Mouse (Mus musculus) heart, adult 2 months (tissue): ENCODE data around the gene Glis3.

Experiments
- CTCF ChIP-seq: fragments of 200-600 bp; IDR thresholded peaks from 2 replicates; pipeline ENCODE4 v1.8.1; 2022; ENCODE audit warnings: antibody characterized with exemption, mild to moderate bottlenecking, moderate library complexity
- EP300 ChIP-seq: fragments of 200-500 bp; IDR thresholded peaks from 2 replicates; pipeline ENCODE4 v1.6.1; 2011; ENCODE audit warnings: low read depth, low read length, control low read depth; ENCODE audit not compliant: insufficient read depth
- POLR2A ChIP-seq: fragments of 200-500 bp; IDR thresholded peaks from 2 replicates; pipeline ENCODE4 v1.6.1; 2011; ENCODE audit warnings: mild to moderate bottlenecking, low read depth, low read length, control low read depth; ENCODE audit not compliant: insufficient read depth

DNA sequence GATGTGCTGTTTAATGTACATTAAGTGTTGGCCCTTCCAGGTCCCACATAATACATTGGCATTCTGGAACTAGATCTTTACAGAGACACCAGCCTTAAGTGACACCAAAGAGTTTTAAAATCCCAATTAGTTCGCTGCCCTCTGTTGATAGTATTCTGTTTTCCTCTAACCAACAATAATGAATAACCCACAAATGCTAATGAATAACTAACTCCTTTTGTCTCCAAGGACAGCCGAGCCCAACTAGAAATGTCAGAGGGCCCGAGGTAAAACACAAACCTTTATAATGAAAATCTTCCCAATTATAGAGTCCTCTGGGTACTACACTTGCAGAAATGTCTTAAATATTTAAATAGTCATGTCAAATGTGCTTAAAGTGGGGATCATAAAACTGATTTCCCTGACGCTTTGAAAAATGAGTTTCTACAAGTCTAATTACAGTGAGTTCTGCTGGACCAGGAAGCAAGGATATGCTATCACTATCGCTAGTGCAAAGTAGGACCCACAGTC, 22.1 kb downstream of the Glis3 start:
- no peak for TF ChIP-seq POLR2A
- TF ChIP-seq CTCF = no peak
- TF ChIP-seq EP300 = no peak
